Mouse (Mus musculus): ENCODE measurements at regions not wholly inside any gene's neighbourhood (a gene's known extent, or its start where the extent isn't known, plus 50 kb on each side); places are given as distances from the start of the nearest gene placed in this dataset.

DNA sequence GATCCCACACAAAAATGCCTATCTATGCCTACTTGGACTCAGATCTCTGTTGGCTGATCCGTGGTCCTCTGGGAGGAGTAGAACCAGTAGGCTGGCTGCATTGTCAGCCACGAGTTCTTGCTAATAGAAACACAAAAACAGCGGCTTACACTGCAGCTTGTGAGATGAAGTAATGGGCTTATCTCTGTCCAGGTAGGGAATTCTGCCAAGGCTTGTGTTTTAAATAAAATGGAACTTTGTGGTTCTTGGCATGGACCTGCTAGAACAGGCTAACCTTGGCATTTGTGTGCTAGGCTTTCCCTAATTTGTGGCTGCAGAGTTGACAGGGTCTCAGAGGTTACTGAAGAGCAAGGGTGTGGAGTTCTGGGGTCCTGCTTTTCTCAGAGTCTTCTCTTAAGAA, 242.1 kb upstream of the Auts2 start:
- peak; percentile 1 for DNase-seq (ENCODE audit: low spot score)

DNA sequence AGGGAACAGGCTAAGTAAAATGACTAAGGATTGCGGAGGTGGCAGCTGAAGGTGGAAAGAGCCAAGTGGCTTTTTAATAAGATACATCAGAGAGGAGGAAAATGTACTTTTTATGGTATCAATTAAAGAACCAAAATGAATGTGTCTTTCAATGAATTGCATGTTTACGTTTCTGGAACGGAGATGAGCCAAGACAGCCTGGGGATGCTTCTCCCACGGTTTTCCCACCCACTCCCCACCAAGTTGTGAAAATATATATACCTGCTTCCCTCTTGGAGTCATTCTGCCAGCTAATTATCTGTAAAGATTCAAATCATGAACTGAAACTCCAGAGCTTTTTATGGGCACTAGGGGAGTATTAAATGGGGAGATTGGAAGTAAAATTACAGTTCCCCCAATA, 241.6 kb upstream of the Auts2 start:
- no peak for DNase-seq (ENCODE audit: low spot score)

DNA sequence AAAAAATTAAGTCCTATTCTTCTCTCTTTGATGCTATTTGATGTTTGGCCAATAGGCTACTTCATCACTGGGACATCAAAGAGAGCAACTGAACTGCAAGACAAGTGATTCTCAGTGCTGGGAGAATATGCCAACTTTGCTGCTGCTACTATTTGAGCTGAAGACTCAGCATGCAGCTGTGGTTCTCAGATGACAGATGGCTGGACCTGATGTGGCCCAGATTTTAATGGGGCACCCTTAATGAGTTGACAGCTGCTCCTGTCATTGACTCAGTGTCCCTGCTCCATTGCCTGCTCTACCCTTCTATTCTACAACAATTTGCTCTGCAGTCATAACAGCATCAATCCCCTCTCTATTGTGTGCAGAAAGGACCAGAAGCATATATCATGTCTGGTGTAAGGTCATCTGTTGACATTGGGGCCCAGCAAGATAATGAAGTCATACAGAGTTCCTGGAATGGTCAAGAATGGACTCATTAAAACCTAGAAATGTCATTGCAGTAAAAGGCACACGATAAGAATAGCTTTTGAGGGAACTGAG, 231.1 kb upstream of the Auts2 start:
- DNase-seq (ENCODE audit: low spot score) = no peak

DNA sequence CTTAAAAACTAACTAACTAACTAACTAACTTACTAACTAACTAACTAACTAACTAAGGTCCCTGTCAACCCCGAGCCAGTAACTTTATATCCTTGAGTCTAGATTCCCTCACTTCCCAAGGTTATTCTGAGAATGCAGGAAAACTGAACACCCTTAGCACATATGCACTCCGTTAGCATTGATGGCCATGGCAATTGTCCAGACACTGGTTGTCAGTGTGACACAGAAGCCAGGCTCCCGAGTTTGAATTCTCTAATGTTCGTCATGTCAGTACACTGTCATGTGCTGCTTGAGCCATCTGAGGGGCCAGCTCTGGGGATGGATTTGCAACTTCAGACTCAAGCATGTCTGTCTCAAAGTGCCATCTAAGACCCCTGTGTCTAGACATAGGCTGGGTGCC, 217.3 kb upstream of the Auts2 start:
- DNase-seq (ENCODE audit: low spot score) = no peak

DNA sequence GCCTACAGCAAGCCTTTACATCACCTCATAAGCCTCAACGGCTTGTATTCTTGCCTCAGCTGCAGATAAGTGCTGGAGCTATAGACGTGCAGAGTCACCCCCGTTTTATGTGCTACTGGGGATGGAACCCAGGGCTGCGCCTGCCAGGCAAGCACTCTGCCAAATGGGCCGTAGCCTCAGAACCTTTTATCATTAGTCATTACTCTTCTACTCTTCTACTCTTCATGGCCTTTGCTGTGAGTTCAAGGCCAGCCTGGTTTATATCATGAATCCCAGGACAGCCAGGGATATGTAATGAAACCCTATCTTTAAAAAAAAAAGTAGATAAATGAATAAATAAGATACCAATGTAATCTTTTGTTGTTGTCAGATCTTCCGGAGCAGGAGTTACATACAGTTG, 216.6 kb upstream of the Auts2 start:
- DNase-seq (ENCODE audit: low spot score) = no peak

DNA sequence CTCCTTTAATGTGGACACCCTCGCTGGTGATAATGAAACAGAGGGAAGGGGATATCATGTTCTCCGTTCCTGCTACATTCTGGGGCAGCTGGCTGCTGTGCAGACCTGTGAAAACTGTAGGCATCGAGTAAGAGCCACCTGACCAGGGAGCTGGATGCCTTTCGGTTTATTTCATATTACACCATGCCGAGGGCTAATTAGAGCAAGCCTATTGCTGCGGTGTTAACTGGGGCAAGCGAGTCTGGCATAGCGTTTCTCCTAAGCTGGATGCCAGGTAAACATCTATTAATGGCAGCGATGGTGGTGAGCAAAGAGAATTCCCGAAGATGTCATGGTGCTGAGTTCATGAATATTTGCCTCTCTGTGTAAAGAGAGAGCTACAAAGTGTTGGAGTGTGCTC, 215.8 kb upstream of the Auts2 start:
- no peak for DNase-seq (ENCODE audit: low spot score)

DNA sequence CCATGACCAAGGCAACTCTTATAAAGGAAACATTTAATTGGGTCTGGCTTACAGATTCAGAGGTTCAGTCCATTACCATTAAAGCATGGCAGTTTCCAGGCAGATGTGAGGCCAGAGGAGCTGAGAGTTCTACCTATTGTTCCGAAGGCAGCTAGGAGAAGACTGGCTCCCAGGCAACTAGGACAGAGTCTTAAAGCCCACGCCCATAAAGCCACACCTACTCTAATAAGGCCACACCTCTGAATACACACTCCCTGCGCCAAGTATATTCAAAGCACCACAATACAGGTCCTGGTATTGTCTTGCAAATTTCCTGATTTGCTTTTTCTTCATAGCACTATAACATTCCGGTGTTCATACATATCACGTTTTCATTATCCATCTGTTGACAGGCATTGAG, 194.8 kb upstream of the Auts2 start:
- DNase-seq (ENCODE audit: low spot score) = no peak

DNA sequence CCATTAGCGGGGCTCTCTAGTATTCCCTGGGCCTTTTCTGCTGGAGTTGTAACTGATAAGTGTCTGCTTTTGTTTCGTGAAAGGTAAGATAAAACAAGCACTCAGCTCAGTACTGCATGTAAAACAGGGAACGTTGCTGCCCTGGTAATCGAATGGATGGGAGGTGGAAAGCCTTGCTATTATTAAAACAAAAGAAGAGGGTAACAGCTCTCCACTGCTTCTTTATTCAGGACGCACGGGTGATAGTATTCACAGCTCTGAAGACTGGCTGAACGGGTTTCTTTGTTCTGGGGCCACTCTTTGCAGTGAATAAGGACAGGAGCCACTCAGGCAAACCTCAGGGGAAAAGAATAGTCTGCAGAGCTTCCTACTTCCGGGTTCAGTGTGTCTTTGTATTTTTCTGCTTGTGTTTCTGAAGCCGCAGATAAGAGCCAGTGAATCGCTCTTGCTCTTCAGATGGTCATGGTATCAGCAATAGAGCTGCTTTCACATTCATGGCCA, 185.6 kb upstream of the Auts2 start:
- DNase-seq (ENCODE audit: low spot score) = no peak

DNA sequence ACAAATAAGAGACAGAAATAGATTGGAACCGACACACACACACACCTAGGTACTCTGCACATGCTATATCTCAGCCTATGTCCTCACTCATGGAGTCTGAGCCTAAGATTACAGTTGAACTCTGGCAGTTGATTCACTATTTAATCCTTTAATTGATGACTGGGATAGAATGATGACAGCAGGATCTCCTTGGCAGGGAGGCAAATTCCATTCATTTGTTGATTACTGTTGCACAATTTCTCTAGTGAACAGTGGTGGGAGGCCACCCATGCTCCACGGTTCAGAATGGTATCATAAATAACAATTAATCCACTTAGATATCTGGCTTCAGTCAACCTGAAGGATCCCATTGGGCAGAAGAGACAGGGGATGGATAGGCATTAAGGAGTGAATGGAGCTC, 181.3 kb upstream of the Auts2 start:
- DNase-seq (ENCODE audit: low spot score) = peak; percentile 3

DNA sequence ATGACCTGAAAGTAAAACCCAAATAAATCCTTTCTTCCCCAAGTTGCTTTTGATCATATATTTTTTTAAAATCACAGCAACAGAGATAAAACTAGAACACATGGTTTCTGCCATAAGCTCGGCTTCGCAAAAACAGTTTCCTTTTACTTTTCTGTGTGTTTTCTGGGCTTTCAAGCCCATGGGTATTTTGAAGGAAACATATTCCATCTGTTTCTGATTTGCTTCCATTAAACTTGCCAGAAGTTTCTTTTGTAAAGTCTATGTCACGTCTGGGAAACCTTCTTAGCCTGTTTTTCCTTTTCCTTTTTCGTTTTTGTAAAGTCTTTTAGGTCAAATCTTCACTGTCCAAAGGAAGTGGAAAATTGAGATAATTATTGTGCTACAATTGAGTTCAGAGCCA, 167.2 kb upstream of the Auts2 start:
- DNase-seq (ENCODE audit: low spot score) = no peak

DNA sequence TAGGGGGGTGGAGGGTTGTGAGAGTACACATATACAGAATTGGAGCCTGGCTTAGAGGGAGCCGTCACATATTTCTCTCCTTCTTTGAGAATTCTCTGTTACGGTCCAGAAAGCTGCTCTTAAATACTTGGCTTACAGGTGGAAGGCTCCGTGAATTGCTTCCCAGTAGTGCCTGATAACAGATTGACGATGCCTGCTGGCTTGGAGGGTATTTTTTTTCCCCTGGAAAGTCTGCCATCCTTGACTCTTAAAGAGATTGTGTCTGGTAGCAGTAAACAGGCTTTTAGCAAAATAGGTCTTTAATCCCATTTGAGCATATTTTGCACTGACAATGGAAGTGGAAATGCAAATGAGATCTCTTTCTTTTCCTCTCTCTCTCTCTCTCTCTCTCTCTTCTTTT, 164.4 kb upstream of the Auts2 start:
- DNase-seq (ENCODE audit: low spot score) = no peak

DNA sequence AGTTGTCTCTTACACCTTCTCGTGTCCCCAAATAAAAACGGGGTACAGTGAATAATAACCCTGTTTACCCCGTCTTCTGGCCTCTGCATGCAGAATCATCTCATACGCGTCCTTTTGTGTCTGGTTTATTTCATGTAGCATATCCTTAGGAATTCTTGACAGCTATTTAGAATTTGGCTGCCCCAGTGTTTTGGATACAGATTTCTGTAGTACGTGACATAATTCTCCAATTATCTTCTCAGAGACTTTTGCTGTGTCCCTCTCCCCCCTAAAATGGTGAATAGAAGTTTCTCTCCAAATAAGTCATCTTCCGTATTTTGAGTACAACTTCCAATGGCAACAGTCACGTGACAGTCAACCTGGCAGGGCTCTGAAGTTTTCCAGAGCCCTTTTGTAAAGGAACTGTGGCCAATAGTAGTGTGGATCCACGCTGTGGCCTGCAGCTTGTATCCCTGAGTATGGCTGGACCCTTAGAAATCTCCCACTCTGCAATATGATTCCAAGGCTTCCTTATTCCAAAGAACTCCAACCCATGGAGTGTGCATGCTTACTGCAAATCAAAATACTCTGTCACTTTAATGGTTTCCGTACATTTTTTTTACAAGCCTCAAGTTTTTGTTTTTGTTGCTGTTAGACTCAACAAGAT, 160.4 kb upstream of the Auts2 start:
- no peak for DNase-seq (ENCODE audit: low spot score)

DNA sequence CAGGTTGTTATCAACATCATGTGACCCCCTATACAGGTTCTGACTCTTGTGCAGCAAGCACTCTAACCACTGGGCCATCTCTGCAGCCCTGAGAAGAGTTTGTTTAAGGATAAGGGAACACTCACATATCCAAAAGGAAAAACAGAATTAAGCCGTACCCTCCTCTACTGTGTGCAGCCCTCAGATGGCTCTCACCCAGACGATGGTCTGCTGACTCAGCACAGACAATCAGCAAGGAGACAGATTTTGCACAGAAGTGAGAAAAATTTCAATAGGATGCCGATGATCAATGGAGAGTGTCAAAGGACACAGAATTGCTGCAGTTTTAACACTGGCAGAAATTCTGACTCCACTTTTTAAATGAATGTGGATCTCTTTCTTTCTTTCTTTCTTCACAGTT, 159.4 kb upstream of the Auts2 start:
- no peak for DNase-seq (ENCODE audit: low spot score)

DNA sequence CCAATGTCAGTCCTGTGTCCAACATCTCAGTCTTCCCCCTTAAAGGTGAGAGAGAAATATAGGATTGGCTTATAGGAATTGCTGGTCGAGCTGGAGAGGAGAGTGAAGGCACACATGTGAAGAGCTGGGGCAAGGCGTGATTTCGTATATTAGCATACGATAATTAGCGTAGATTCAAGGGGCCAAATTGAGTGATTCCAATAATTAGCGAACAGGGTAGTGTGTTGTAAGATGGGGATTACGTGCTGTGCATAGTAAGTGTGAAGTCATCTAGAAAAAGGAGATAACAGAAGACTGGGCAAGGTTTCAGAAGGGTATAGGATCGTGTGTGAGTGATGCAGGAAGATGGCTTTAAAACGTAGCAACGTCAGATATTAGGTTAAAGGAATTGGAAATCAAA, 147.6 kb upstream of the Auts2 start:
- no peak for DNase-seq (ENCODE audit: low spot score)

DNA sequence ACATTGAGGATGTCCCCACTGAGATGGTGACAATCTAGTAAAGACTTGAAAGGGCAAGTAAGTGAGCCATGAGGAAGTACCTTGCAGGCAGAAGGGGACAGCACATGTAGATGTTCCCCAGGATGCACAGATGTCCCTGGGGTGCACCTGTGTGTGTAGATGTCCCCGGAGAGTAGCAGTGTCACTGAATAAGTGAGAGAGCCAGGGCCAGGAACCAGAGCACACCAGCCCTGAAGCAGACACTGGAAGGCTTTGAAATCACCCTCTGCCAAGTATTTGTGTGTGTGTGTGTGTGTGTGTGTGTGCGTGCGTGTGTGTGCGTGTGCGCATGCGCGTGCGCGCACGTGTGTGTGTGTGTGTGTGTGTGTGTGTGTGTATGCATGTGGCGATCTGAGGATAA, 132.1 kb upstream of the Auts2 start:
- DNase-seq (ENCODE audit: low spot score) = no peak

DNA sequence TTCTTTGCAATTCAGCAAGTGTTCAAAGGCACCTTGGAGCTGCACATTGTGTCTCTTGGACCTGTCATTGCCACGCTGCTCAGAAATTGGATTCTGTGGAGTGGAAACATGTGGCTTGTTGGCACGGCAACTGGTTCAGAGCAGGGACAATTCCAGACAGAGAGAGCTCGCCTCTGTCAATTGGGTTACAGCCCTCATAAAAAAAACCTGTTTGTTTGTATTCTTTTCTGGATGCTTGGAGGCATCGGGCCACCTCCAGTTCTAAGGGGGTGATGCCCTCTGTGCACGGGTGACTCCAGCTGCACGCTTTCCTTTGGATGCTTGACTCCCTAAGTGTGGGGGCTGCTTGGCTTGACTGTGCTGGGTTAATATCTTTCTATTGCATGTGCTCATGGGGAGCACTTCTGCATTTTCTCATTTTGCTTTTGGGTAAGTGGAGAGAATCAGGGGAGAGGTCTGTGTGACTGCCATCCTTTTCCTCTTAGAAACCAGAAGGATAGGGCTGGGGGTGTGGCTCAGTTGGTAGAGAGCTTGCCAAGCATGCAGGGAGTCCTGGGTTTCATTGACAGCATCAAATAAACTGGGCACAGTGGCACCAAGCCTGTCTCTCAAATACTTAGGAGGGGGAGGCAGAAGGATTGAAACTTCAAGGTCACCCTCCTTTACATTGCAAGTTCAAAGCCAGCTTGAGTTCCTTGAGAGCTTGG, 130.6 kb upstream of the Auts2 start:
- peak; percentile 5 for DNase-seq (ENCODE audit: low spot score)

DNA sequence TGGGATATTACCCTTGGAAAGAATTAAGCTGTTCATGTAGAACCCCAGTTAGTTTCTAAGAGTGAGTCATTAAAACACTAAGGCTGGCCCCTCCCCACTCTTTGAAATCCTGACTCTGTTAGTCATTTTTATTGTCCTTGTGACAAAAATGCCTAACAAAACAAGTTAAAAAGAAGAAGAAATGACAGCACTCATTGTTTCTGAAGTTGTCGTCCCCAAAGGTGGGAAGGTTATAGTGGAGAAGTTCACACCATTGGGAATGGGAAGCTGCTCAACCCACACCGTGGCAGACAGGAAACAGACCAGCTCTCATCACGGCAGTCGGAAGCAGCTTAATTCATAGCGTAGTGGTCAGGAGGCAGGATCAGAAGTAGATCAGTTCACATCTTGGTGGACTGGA, 128.4 kb upstream of the Auts2 start:
- DNase-seq (ENCODE audit: low spot score) = no peak

DNA sequence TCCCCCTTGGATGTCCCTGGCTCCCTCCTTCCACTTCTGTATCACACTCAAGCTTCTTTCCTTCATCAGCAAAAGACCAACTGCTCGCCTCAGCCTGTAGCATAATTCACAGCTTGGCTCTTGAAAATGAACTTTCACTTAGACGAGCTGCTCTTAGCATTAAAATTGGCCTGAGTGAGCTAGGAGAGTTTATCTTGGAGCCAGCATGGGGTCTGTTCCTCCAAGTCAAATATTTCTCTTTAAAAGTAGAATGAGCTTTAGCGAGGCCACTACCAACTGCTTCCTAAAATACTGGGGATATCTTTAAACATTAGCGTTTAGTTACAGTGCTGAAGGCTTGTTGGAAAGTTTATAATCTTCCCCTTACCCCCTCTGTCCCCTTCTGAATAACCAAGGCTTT, 124.2 kb upstream of the Auts2 start:
- no peak for DNase-seq (ENCODE audit: low spot score)

DNA sequence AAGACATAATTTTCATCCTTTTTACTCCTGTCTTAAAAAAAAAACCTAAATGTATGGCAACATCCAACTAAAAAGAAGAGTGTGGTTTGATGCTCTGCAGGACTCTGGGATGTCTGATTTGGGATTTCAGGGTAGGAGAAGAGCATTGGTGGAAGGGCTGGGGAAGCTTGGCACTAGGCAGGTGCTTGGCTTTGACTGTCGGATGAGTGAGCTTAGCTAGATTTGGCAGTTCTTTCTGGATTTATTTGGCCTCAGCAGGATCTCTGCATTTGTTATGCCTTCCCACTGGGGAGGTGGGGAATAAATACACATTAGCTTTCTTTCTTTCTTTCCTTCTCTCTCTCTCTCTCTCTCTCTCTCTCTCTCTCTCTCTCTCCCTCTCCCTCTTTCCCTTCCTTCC, 118.1 kb upstream of the Auts2 start:
- no peak for DNase-seq (ENCODE audit: low spot score)

DNA sequence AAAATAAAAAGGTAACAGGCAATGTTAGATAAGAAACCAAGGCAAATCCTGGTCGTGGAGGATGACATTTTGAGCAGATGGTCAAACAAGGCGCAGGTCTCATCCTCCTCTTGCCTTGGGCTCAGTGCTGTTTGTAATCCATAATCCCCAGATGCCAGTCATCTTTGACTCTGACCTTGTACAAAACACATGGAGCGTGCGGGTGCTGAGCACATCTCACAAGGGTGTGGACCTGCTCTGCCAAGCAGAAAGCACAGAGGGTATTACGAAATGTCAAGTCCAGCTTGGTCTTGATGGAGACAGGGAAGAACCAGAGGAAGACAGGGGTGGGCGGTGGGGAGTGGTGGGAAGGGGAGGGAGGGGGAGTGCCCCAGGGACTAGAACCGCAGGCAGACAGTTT, 116.9 kb upstream of the Auts2 start:
- DNase-seq (ENCODE audit: low spot score) = no peak

DNA sequence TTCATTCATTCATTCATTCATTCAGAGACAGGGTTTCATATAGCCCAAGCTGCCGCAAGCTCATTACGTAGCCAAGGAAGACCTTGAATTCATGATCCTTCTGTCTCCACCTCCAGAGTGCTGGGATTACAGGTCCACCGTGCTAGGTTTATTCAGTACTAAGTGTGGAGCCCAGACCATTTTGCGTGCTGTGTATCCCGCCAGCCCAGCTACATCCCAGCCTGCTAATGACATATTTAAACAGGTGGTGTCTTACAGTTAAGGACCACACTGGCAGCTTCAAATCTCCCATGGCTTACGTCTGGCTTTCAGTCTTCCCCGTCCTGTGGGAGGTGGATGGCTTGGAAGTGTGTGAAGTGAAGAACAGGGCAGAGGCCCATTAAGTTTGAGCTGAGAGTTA, 111.2 kb upstream of the Auts2 start:
- no peak for DNase-seq (ENCODE audit: low spot score)

DNA sequence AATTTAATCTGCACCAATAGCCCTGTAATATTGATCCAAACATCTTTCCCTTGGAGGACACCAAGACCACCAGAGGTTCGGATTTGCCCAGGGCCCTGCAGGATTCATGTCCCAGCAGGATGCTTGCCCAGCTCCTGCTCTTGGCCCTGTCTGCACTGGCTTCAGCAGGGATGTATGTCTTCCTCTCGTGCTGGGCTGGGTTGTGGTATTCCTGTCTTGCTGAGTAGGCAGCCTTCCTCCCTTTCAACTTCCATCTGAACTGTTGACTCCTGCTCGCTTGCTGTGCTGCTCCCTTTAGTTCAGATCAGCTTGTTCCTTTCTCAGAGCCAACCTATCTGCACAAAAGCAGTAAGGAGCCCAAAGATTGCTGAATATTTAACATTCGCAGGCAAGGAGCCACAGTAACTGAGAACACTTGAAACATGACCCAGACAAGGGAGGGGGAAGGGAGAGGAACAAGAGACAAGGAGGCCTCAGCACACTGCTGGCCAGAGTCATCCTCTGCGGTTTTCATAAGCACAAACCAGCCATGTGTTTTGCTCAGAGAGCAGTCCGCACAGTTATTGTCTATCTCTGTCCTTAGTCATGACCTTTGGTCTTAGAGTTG, 110.7 kb upstream of the Auts2 start:
- DNase-seq (ENCODE audit: low spot score) = peak; percentile 8

DNA sequence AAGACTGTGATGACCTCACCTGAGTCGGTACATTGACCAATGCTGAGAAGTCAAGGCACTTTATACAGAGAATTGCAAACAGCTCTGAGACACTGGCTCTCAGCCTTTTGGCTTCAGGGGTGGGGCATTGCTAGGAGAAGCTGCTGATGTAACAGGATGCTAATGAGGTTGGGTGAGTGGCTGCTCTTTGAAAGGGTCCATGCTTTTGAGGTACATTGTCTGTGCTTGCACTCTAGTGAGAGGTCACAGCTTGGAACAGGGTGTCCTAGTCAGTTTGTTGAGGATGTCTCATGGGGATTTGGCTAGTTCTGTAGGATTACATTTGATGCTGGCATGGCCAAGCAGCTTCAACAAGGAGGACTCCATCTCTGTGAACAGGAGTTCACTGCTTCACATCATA, 109.1 kb upstream of the Auts2 start:
- no peak for DNase-seq (ENCODE audit: low spot score)

All from lung, postnatal 25 days (tissue).